Mouse (Mus musculus): ENCODE data around the gene Cchcr1. TPM values are rescaled to one million over a fixed set of nuclear protein-coding genes. Genes with fewer than 3 reads are reported as not detected.
A peak's percentile ranks its signal among the peaks of the same experiment; 100 is the strongest.

The Cchcr1 gene
- polyA plus RNA-seq, 1 experiment = 13.4 TPM

DNA sequence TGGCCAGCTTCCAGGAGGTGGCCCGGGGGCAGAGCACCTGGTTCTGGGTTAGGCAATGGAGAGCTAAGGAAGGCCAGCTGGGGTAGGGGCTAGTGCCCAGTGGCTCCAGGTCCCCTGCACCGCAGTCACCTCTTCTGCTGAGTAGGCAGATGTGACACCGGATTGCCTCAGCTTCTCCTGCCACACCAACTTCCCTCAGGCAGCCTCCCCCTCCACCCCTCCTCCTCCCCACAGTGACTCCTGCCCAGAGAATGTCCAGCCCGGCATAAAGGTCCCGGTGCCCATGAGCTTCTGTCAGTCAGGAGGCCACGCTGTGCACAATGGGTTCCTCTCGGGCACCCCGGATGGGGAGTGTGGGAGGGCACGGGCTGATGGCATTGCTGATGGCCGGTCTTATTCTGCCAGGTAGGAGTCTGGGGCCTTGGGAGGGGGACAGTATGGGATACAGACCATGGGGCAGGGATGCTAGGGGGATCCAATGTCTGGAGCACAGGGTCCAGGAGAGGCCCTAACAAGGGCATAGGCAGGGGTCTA, 35.0 kb downstream of the Cchcr1 start, which contains the start of gene Cdsn:
Gene Cdsn, plus strand, starts transcription at position 248 of the 534 bp plus-strand sequence.
- no peaks in the 10 kb centered on the region for H3K36me3 ChIP-seq (ENCODE audit: control insufficient read depth, insufficient read depth, low read length, poor library complexity, severe bottlenecking)
- no peak within 1 kb of the TSS for H3K27ac ChIP-seq (ENCODE audit: insufficient read depth, low read length)
- H3K9ac ChIP-seq (ENCODE audit: low read depth, poor library complexity, severe bottlenecking) = no peak within 1 kb of the TSS
- peaks cover 13% of the 10 kb centered on the region for H3K4me1 ChIP-seq (ENCODE audit: control insufficient read depth, insufficient read depth, low read length)
- TF ChIP-seq CTCF (IDR thresholded peaks at IDR 0.05; ENCODE audit: low read depth, low read length) (no peak), POLR2A (IDR thresholded peaks at IDR 0.05; ENCODE audit: insufficient read depth, low read length) (no peak), EP300 (IDR thresholded peaks at IDR 0.05; ENCODE audit: insufficient read depth, low read depth, low read length) (no peak)
- no peaks in the 10 kb centered on the region for H3K9me3 ChIP-seq (replicated peaks; ENCODE audit: control insufficient read depth, insufficient read depth, low read length, poor library complexity, severe bottlenecking)
- no peaks in the 10 kb centered on the region for H3K27me3 ChIP-seq (ENCODE audit: control insufficient read depth, insufficient read depth, low read length, poor library complexity, severe bottlenecking)
- no peak within 1 kb of the TSS for H3K4me3 ChIP-seq (ENCODE audit: low read depth, low read length)

DNA sequence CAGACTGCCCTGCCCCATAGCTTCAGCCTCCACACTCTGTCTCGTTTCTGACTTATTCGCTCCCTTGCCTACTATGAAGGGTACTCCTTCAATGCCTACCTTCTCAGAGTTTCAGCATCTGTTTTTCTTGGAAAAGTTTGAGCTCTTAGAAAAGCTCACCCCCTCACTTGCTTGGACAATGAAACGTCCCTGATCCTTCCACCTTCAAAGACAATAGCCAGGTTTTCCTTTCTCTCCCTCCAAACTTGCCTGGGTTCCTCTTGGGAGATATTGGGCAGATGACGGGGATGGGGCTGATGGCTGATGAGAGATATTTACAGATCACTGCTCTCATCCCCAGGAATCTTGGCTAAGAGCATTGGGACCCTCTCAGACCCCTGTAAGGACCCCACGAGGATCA, 37.4 kb downstream of the Cchcr1 start:
- H3K4me1 ChIP-seq (ENCODE audit: control insufficient read depth, insufficient read depth, low read length) = peaks cover 12% of the 10 kb centered on the region
- H3K4me3 ChIP-seq (ENCODE audit: low read depth, low read length) = peak overlapping the region; percentile 20
- TF ChIP-seq CTCF (IDR thresholded peaks at IDR 0.05; ENCODE audit: low read depth, low read length) (no peak), POLR2A (IDR thresholded peaks at IDR 0.05; ENCODE audit: insufficient read depth, low read length) (no peak), EP300 (IDR thresholded peaks at IDR 0.05; ENCODE audit: insufficient read depth, low read depth, low read length) (no peak)
- H3K36me3 ChIP-seq (ENCODE audit: control insufficient read depth, insufficient read depth, low read length, poor library complexity, severe bottlenecking) = no peaks in the 10 kb centered on the region
- H3K27ac ChIP-seq (ENCODE audit: insufficient read depth, low read length) = no peak overlapping the region
- H3K27me3 ChIP-seq (ENCODE audit: control insufficient read depth, insufficient read depth, low read length, poor library complexity, severe bottlenecking) = no peaks in the 10 kb centered on the region
- no peaks in the 10 kb centered on the region for H3K9me3 ChIP-seq (replicated peaks; ENCODE audit: control insufficient read depth, insufficient read depth, low read length, poor library complexity, severe bottlenecking)
- peak overlapping the region; percentile 37; the same call in 1 of the 2 replicates for H3K9ac ChIP-seq (ENCODE audit: low read depth, poor library complexity, severe bottlenecking)

DNA sequence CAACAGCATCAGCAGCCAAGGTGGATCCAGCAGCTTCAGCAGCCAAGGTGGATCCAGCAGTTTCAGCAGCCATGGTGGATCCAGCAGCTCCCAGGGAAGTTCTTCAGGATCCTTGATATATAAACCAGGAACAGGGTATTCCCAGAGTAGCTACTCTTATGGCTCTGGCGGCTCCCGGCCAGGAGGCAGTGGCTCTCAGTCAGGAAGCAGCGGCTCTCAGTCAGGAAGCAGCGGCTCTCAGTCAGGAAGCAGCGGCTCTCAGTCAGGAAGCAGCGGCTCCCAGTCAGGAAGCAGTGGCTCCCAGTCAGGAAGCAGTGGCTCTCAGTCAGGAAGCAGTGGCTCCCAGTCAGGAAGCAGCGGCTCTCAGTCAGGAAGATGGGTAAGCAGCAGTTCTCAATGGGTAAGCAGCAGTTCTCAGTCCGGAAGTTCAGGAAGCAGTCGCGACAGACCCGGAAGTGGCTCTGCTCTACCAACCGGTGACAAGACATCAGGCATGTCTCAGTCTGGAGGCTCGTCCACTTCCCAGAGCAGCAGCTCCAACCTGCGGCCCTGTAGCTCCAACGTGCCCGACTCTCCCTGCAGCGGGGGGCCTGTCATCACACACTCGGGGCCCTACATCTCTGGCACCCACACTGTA, 38.0 kb downstream of the Cchcr1 start:
- H3K27ac ChIP-seq (ENCODE audit: insufficient read depth, low read length) = no peak overlapping the region
- H3K4me3 ChIP-seq (ENCODE audit: low read depth, low read length) = peak overlapping the region; percentile 20
- H3K36me3 ChIP-seq (ENCODE audit: control insufficient read depth, insufficient read depth, low read length, poor library complexity, severe bottlenecking) = no peaks in the 10 kb centered on the region
- no peaks in the 10 kb centered on the region for H3K27me3 ChIP-seq (ENCODE audit: control insufficient read depth, insufficient read depth, low read length, poor library complexity, severe bottlenecking)
- H3K9me3 ChIP-seq (replicated peaks; ENCODE audit: control insufficient read depth, insufficient read depth, low read length, poor library complexity, severe bottlenecking) = no peaks in the 10 kb centered on the region
- peak overlapping the region; percentile 37; the same call in 1 of the 2 replicates for H3K9ac ChIP-seq (ENCODE audit: low read depth, poor library complexity, severe bottlenecking)
- no peak for TF ChIP-seq EP300 (IDR thresholded peaks at IDR 0.05; ENCODE audit: insufficient read depth, low read depth, low read length)
- no peak for TF ChIP-seq POLR2A (IDR thresholded peaks at IDR 0.05; ENCODE audit: insufficient read depth, low read length)
- TF ChIP-seq CTCF (IDR thresholded peaks at IDR 0.05; ENCODE audit: low read depth, low read length) = no peak
- peaks cover 12% of the 10 kb centered on the region for H3K4me1 ChIP-seq (ENCODE audit: control insufficient read depth, insufficient read depth, low read length)

DNA sequence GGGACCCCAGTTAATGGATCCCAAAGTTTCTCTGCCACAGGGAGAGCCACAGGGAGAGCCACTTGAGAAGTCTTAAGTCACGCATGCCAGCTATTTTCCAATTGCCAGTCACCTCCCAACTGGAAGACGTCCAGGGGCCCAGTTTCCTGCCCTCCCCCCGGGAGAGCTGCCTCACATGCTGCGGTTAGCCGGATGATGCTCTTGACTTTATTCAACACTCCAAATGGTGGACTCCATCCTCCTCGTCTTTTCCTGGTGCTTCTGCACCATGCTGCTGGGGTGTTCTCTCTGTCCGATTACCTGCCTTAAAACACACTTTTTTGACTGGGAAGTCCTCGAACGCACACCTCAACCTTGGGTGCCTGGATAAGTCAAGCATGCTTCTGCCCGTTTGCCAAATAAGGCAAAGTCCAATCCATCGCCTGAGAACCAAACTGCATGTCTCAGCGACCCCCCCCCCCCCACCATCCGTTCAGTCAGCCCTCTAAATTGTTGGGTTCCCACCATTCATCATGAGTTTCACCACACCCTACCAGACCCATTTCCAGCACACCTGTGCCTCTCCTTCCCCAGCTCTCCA, 39.4 kb downstream of the Cchcr1 start:
- no peak overlapping the region for H3K27ac ChIP-seq (ENCODE audit: insufficient read depth, low read length)
- H3K4me1 ChIP-seq (ENCODE audit: control insufficient read depth, insufficient read depth, low read length) = peaks cover 6% of the 10 kb centered on the region
- TF ChIP-seq CTCF (IDR thresholded peaks at IDR 0.05; ENCODE audit: low read depth, low read length) = no peak
- no peak for TF ChIP-seq POLR2A (IDR thresholded peaks at IDR 0.05; ENCODE audit: insufficient read depth, low read length)
- TF ChIP-seq EP300 (IDR thresholded peaks at IDR 0.05; ENCODE audit: insufficient read depth, low read depth, low read length) = no peak
- H3K36me3 ChIP-seq (ENCODE audit: control insufficient read depth, insufficient read depth, low read length, poor library complexity, severe bottlenecking) = no peaks in the 10 kb centered on the region
- 0 out of 2 replicates have a peak overlapping the region, but pooled peaks have one; percentile 37 for H3K9ac ChIP-seq (ENCODE audit: low read depth, poor library complexity, severe bottlenecking)
- no peaks in the 10 kb centered on the region for H3K27me3 ChIP-seq (ENCODE audit: control insufficient read depth, insufficient read depth, low read length, poor library complexity, severe bottlenecking)
- no peaks in the 10 kb centered on the region for H3K9me3 ChIP-seq (replicated peaks; ENCODE audit: control insufficient read depth, insufficient read depth, low read length, poor library complexity, severe bottlenecking)
- H3K4me3 ChIP-seq (ENCODE audit: low read depth, low read length) = no peak overlapping the region

DNA sequence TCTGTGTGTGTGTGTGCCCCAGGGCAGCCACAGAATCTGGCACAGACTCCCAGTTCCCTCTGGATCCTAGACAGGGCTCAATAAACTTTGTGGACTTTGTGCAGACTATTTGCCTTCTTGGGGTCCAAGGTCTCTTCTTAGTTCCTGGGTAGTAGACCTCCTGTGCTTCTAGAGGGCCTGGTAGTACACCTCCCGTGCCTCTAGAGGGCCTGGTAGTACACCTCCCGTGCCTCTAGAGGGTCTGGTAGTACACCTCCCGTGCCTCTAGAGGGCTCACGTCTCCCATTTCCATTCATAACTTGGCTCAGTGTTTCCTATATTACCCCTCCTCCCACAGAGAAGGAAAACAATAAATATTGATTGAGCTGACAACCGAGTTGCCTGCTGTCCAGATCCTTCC, 39.9 kb downstream of the Cchcr1 start:
- TF ChIP-seq CTCF (IDR thresholded peaks at IDR 0.05; ENCODE audit: low read depth, low read length) (peak; percentile 93), EP300 (IDR thresholded peaks at IDR 0.05; ENCODE audit: insufficient read depth, low read depth, low read length) (no peak)

GRCm38 (mm10) chr17:35557351-35557750, 40.5 kb downstream of the Cchcr1 start:
- TF ChIP-seq POLR2A (IDR thresholded peaks at IDR 0.05; ENCODE audit: insufficient read depth, low read length) = no peak
- no peak for TF ChIP-seq EP300 (IDR thresholded peaks at IDR 0.05; ENCODE audit: insufficient read depth, low read depth, low read length)
- TF ChIP-seq CTCF (IDR thresholded peaks at IDR 0.05; ENCODE audit: low read depth, low read length) = no peak
- Histone ChIP-seq H3K27ac (ENCODE audit: insufficient read depth, low read length) (no peak overlapping the region), H3K4me3 (ENCODE audit: low read depth, low read length) (no peak overlapping the region), H3K36me3 (ENCODE audit: control insufficient read depth, insufficient read depth, low read length, poor library complexity, severe bottlenecking) (no peaks in the 10 kb centered on the region), H3K9ac (ENCODE audit: low read depth, poor library complexity, severe bottlenecking) (no peak overlapping the region), H3K27me3 (ENCODE audit: control insufficient read depth, insufficient read depth, low read length, poor library complexity, severe bottlenecking) (no peaks in the 10 kb centered on the region), H3K4me1 (ENCODE audit: control insufficient read depth, insufficient read depth, low read length) (peaks cover 6% of the 10 kb centered on the region), H3K9me3 (replicated peaks; ENCODE audit: control insufficient read depth, insufficient read depth, low read length, poor library complexity, severe bottlenecking) (no peaks in the 10 kb centered on the region)

More for the DNA sequence above, 39.9 kb downstream of the Cchcr1 start:
- no peak overlapping the region for H3K9ac ChIP-seq (ENCODE audit: low read depth, poor library complexity, severe bottlenecking)
- no peak overlapping the region for H3K4me3 ChIP-seq (ENCODE audit: low read depth, low read length)
- H3K27ac ChIP-seq (ENCODE audit: insufficient read depth, low read length) = no peak overlapping the region
- no peaks in the 10 kb centered on the region for H3K27me3 ChIP-seq (ENCODE audit: control insufficient read depth, insufficient read depth, low read length, poor library complexity, severe bottlenecking)
- H3K9me3 ChIP-seq (replicated peaks; ENCODE audit: control insufficient read depth, insufficient read depth, low read length, poor library complexity, severe bottlenecking) = no peaks in the 10 kb centered on the region
- peaks cover 6% of the 10 kb centered on the region for H3K4me1 ChIP-seq (ENCODE audit: control insufficient read depth, insufficient read depth, low read length)
- no peaks in the 10 kb centered on the region for H3K36me3 ChIP-seq (ENCODE audit: control insufficient read depth, insufficient read depth, low read length, poor library complexity, severe bottlenecking)

Data from ES-Bruce4 (cell line).